ENCODE assay signal across 8 mouse cellular contexts in the genomic region with DNA sequence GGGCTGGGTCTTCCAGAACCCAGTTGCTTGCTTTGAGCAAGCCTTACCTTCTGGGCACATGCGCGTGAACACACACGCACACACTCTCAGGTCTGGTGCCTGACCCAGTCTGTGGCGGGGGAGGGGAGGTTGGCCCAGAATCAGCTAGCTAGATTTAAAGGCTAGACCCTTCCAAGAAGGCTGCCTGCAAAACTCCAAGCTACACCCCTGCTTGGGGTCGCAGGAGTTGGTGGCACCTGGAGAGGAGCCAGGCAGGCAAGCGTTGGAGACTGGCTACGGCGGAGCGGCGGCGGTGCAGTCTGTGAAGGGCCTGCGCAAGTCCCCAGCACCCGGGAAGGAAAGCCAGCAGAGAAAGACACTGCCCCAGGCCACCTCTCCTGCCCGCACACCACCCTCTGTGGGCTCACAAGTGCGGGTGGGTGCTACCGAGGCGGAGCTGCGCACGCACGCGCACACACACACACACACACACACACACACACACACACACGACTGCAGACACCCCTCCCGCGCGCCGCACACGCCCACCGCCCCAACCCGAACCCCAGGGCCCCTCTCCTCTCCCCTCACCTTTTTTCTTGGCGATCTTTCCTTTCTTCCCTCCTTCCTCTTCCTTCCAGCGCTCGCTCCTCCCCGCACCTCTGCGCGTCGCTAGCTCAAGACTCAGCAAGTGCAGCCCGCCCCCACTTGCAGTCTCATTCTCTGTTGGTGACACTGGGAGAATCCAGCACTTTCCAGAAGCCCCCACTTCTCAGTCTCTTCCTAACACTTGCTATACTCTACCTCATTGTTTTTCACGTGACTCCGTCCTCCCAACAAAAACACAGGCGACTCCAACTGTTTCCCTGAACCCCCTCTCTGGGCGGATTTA. TPM values are rescaled to one million over a fixed set of nuclear protein-coding genes. Genes with fewer than 3 reads are reported as not detected.
DNase-seq lines count a peak whose midpoint lies in the region; ATAC-seq and TF ChIP-seq lines count a peak whose summit lies in the region.

No protein-coding gene starts in this region.

- H3K4me2 ChIP-seq in embryonic facial prominence, embryonic 13.5 days, result peak overlapping the region; percentile 88
- peak overlapping the region; percentile 89 for H3K4me2 ChIP-seq in heart, embryonic 15.5 days
- H3K4me2 ChIP-seq in lung, postnatal 0 days (replicated peaks; ENCODE audit: low read depth, low read length), result peak overlapping the region; percentile 89

- H3K27me3 ChIP-seq in ES-Bruce4 (ENCODE audit: control insufficient read depth, insufficient read depth, low read length, poor library complexity, severe bottlenecking), result no peaks in the 10 kb centered on the region
- H3K27me3 ChIP-seq in embryonic facial prominence, embryonic 13.5 days, result no peaks in the 10 kb centered on the region
- no peaks in the 10 kb centered on the region for H3K27me3 ChIP-seq in heart, embryonic 15.5 days
- H3K27me3 ChIP-seq in lung, postnatal 0 days (replicated peaks; ENCODE audit: insufficient read depth, low read length), result no peaks in the 10 kb centered on the region

- 3% methylated on average over 35 of the region's 41 CpGs for WGBS in embryonic facial prominence, embryonic 13.5 days
- WGBS in heart, embryonic 15.5 days, result 4% methylated on average over 39 of the region's 41 CpGs
- 8% methylated on average over 20 of the region's 41 CpGs for WGBS in lung, postnatal 0 days

- peak overlapping the region; percentile 59 for H3K4me3 ChIP-seq in ES-Bruce4 (ENCODE audit: low read depth, low read length)
- peak overlapping the region; percentile 62 for H3K4me3 ChIP-seq in embryonic facial prominence, embryonic 13.5 days
- H3K4me3 ChIP-seq in heart, embryonic 15.5 days, result peak overlapping the region; percentile 64
- peak overlapping the region; percentile 54 for H3K4me3 ChIP-seq in lung, postnatal 0 days (ENCODE audit: low read depth, low read length)

- no peaks in the 10 kb centered on the region for H3K36me3 ChIP-seq in ES-Bruce4 (ENCODE audit: control insufficient read depth, insufficient read depth, low read length, poor library complexity, severe bottlenecking)
- no peaks in the 10 kb centered on the region for H3K36me3 ChIP-seq in embryonic facial prominence, embryonic 13.5 days
- H3K36me3 ChIP-seq in heart, embryonic 15.5 days, result no peaks in the 10 kb centered on the region
- no peaks in the 10 kb centered on the region for H3K36me3 ChIP-seq in lung, postnatal 0 days (ENCODE audit: insufficient read depth, low read length)

- no peak for TF ChIP-seq POLR2A in ES-Bruce4 (IDR thresholded peaks at IDR 0.05; ENCODE audit: insufficient read depth, low read length)

- DNase-seq in adrenal gland, postnatal 25 days, result peak; percentile 51
- DNase-seq in layer of hippocampus, adult 9-11 months, result peak; percentile 56
- peak; percentile 50 for DNase-seq in lung, postnatal 0 days (ENCODE audit: low spot score)
- peak; percentile 84 for DNase-seq in right cerebral cortex, adult 18-20 months
- no peak for DNase-seq in c-Kit-positive CD71-positive TER-119-positive erythroid progenitor cells, embryonic 14.5 days (ENCODE audit: low spot score)

- no peaks in the 10 kb centered on the region for H3K9me3 ChIP-seq in ES-Bruce4 (replicated peaks; ENCODE audit: control insufficient read depth, insufficient read depth, low read length, poor library complexity, severe bottlenecking)
- no peaks in the 10 kb centered on the region for H3K9me3 ChIP-seq in embryonic facial prominence, embryonic 13.5 days
- no peaks in the 10 kb centered on the region for H3K9me3 ChIP-seq in heart, embryonic 15.5 days (replicated peaks)
- no peaks in the 10 kb centered on the region for H3K9me3 ChIP-seq in lung, postnatal 0 days (ENCODE audit: low read length)

- TF ChIP-seq EP300 in ES-Bruce4 (IDR thresholded peaks at IDR 0.05; ENCODE audit: insufficient read depth, low read depth, low read length), result no peak
- no peak for TF ChIP-seq EP300 in lung, postnatal 0 days (IDR thresholded peaks at IDR 0.05)

- H3K9ac ChIP-seq in ES-Bruce4 (ENCODE audit: low read depth, poor library complexity, severe bottlenecking), result peak overlapping the region; percentile 53
- H3K9ac ChIP-seq in embryonic facial prominence, embryonic 13.5 days, result peak overlapping the region; percentile 78
- peak overlapping the region; percentile 69 for H3K9ac ChIP-seq in heart, embryonic 15.5 days
- H3K9ac ChIP-seq in lung, postnatal 0 days (replicated peaks; ENCODE audit: low read depth), result peak overlapping the region; percentile 27; the same call in 1 of the 2 replicates

- TF ChIP-seq CTCF in ES-Bruce4 (IDR thresholded peaks at IDR 0.05; ENCODE audit: low read depth, low read length), result no peak
- TF ChIP-seq CTCF in lung, postnatal 0 days (IDR thresholded peaks at IDR 0.05), result no peak

- H3K4me1 ChIP-seq in ES-Bruce4 (ENCODE audit: control insufficient read depth, insufficient read depth, low read length), result no peaks in the 10 kb centered on the region
- peaks cover 12% of the 10 kb centered on the region; the same call in 1 of the 2 replicates for H3K4me1 ChIP-seq in embryonic facial prominence, embryonic 13.5 days
- peaks cover 17% of the 10 kb centered on the region for H3K4me1 ChIP-seq in heart, embryonic 15.5 days (replicated peaks)
- H3K4me1 ChIP-seq in lung, postnatal 0 days (ENCODE audit: insufficient read depth, low read depth, low read length), result peaks cover 3% of the 10 kb centered on the region; the same call in 1 of the 2 replicates

- ATAC-seq in embryonic facial prominence, embryonic 13.5 days (ENCODE audit: insufficient number of reproducible peaks, insufficient read depth, low FRiP score, low TSS enrichment, low read depth), result peak; percentile 56; the same call in 1 of the 2 replicates
- peak; percentile 41; the same call in 1 of the 2 replicates for ATAC-seq in heart, embryonic 15.5 days (replicated peaks; ENCODE audit: insufficient number of reproducible peaks, insufficient read depth, low FRiP score, low read depth)
- ATAC-seq in lung, postnatal 0 days, result peak; percentile 67

- no peak overlapping the region for H3K27ac ChIP-seq in ES-Bruce4 (ENCODE audit: insufficient read depth, low read length)
- H3K27ac ChIP-seq in embryonic facial prominence, embryonic 13.5 days, result no peak overlapping the region
- peak overlapping the region; percentile 42 for H3K27ac ChIP-seq in heart, embryonic 15.5 days
- no peak overlapping the region for H3K27ac ChIP-seq in lung, postnatal 0 days (ENCODE audit: low read length)

RNA-seq across cellular contexts. Expression of gene Ociad2, which starts 2.6 kb away (rescaled TPM):
- polyA plus RNA-seq in ES-Bruce4 (2011; ENCODE audit: insufficient read depth, insufficient read length, low read depth, missing spikeins), result 2.2 and 4.9 TPM in 2 replicates
- total RNA-seq in adrenal gland, postnatal 25 days (2021), result 17.4 and 24.9 TPM in 2 replicates
- polyA plus RNA-seq in embryonic facial prominence, embryonic 13.5 days (2015; fragmentation: Nextera tagmentation; extraction: Ambion mirVana), result 10.6 and 12.9 TPM in 2 replicates
- 16.1 and 23.0 TPM in 2 replicates for polyA plus RNA-seq in heart, embryonic 15.5 days (2015; fragmentation: Nextera tagmentation; extraction: Ambion mirVana)
- polyA plus RNA-seq in lung, postnatal 0 days (2015; fragmentation: Nextera tagmentation; extraction: Ambion mirVana), result 35.9 and 47.2 TPM in 2 replicates

RNA-seq across cellular contexts. Expression of gene Ociad1, which starts 45.6 kb away (rescaled TPM):
- polyA plus RNA-seq in ES-Bruce4 (2011; ENCODE audit: insufficient read depth, insufficient read length, low read depth, missing spikeins), result 291 and 334 TPM in 2 replicates
- total RNA-seq in adrenal gland, postnatal 25 days (2021), result 245 and 249 TPM in 2 replicates
- 216 and 225 TPM in 2 replicates for polyA plus RNA-seq in embryonic facial prominence, embryonic 13.5 days (2015; fragmentation: Nextera tagmentation; extraction: Ambion mirVana)
- polyA plus RNA-seq in heart, embryonic 15.5 days (2015; fragmentation: Nextera tagmentation; extraction: Ambion mirVana), result 237 and 244 TPM in 2 replicates
- polyA plus RNA-seq in lung, postnatal 0 days (2015; fragmentation: Nextera tagmentation; extraction: Ambion mirVana), result 177 and 179 TPM in 2 replicates

Comparison
In these comparisons a context has a peak if more than half of its experiments do, and no peak if none do; other contexts are left out.
1. H3K9ac ChIP-seq: peak in every context shown above with its lines; median percentile 78 in embryonic facial prominence, embryonic 13.5 days; 69 in heart, embryonic 15.5 days; 53 in ES-Bruce4; 27 in lung, postnatal 0 days.